Mouse (Mus musculus) cerebellum, postnatal 25 days (tissue): ENCODE results near the gene Ppp2r5d.

Experiments used
- DNase-seq, 2 experiments: peaks; one replicate each; pipeline ENCODE4 v3.0.0; 2021; ENCODE audit warnings: mixed read lengths in 2 of 2

Gene Ppp2r5d

DNA sequence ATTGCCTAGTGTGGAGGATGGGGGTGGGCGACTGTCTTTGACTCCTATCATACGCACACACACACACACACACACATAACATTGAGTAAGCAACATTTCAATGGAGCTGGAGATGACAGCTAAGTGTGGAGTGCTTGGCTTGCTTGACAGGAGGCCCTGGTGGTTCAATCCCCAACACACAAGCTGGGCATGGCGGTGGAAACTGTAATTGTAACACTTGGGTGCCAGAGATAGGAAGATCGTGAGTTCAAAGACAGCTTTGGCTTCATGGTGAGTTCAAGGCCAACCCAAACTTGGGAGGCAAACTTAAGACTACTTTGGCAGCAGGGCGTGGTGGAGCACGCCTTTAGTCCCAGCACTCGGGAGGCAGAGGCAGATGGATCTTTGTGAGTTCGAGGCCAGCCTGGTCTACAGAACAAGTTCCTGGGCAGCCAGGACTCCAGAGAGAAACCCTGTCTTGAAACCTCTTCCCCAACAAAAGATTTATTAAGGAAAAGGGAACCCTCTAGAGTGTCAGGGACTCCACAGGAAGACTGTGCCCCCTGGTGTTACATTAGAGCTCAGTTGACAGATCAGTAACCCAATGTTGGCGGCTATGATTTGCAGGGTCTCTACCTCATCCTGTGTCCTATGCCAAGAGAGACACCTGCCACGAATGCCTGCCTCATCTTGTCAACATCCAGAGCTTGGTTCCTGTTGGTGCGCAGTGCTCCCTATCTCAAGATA is 10.0 kb upstream of the Ppp2r5d start:
- no peak for DNase-seq

DNA sequence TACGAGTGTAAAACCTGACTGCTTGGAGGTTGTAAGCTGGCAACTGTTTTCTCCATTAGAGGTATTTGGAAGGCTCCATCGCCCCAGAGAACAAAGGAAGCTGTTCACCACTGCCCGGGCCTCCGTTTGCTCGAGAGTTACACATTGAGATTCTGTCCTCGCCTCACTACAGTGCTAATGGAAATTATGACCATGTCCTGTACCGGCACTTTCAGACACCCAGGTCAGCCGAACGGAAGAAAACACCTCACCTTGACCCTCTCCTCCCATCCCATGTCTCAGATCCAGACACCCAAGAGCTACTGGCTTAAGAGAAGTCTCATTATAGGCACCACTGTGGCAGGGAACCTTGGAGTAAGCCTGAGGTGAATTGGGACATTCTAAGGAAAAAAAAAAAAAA is 8.9 kb upstream of the Ppp2r5d start:
- no peak for DNase-seq

DNA sequence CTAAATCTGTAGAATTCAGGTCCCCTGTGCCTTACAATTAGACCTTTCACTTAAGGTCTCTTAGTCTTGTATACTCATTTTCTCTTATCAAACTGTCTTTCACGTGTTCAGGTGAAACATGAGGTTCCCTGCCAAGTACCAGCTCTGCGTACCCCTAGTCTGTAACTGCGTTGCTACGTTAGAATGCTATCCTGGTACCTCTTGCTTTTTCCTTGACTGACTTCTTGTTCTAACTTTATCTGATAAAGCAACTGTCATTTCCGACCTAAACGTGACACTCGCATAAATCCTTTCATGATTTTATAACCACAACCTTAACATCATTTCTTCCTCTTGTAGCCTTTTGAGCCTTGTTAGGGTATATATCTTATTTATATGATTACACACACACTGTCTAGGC is 7.5 kb upstream of the Ppp2r5d start:
- DNase-seq, result no peak

DNA sequence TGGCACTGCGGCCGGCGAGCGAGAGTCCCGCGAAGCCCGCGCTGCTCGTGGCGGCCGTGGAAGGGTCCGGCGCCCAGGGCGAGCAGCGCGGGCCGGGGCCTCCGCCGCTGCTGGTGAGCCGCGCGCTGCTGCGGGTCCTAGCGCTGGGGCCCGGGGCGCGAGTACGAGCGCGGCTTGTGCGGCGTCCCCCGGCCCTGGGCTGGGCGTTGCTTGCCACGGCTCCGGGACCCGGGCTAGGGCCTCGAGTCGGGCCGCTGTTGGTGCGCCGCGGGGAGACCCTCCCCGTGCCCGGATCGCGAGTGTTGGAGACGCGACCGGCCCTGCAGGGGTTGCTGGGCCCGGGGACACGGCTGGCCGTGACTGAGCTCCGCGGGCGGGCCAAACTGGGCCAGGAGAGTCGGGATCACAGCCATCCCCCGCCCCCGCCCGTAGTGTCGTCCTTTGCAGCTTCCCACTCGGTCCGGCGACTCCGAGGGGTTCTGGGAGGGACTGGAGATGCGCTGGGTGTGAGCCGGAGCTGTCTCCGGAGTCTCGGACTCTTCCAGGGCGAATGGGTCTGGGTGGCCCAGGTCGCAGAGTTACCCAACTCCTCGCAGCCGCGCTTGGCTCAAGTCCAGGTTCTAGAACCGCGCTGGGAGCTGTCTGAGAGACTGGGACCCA is 6.8 kb upstream of the Ppp2r5d start:
- peak; percentile 45 to 66 for DNase-seq

DNA sequence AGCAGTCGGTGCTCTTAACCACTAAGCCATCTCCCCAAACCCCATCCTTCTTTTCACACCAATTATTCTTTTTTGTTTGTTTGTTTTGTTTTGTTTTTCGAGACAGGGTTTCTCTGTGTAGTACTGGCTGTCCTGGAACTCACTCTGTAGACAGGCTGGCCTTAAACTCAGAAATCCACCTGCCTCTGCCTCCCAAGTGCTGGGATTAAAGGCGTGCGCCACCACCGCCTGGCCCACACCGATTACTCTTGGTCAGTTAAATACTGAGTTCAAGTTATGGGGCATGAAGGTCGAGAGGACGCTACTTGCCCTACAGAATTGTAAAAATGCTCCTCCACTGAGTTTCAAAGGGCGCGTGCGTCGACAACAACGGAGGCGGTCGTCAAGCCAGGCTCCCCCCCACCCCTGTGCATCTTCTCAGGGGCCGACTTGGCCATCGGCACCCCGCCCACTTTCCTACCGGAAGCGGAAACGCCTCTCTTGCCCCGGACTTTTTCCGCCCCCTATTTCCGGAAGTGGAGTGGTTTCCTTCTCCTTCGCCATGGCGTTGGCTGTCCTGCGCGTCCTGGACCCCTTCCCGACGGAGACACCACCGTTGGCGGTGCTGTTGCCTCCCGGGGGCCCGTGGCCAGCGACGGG is 6.2 kb upstream of the Ppp2r5d start, which contains the start of gene Pex6:
Pex6 (plus strand) TSS at position 505 of the 639 bp plus-strand sequence.
- peak; percentile 93 to 97 for DNase-seq

DNA sequence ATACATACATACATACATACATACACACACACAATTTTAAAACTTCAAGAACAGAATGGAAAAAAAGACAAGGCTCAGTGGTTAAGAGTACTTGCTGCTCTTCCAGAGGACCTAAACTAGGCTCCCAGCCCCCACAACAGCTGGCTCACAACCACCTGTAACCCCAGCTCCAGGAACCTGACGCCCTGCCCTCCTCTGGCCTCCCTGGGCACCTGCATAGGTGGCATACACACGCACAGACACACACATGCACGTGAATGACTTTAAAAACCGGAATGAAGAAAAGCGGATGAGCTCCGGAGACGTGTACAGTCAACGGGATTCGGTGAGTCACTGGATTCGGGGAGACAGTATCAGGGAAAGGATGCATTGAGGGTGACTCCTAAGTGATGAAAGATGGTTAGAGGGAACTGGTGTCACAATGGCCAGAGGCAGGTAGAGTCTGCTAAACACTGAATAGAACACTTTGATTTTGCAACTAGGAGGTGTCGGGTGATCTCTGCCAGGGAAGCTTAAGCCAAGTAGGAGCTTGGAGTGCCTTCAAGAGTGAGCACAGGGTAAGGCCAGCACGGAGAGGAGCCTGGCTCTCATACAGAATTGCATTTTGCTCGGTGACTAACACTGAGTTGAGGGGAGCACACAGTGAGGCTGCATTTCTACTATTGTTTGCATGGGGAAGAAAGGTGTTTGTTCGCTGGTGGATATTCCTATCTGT is 1.6 kb upstream of the Ppp2r5d start:
- no peak for DNase-seq

DNA sequence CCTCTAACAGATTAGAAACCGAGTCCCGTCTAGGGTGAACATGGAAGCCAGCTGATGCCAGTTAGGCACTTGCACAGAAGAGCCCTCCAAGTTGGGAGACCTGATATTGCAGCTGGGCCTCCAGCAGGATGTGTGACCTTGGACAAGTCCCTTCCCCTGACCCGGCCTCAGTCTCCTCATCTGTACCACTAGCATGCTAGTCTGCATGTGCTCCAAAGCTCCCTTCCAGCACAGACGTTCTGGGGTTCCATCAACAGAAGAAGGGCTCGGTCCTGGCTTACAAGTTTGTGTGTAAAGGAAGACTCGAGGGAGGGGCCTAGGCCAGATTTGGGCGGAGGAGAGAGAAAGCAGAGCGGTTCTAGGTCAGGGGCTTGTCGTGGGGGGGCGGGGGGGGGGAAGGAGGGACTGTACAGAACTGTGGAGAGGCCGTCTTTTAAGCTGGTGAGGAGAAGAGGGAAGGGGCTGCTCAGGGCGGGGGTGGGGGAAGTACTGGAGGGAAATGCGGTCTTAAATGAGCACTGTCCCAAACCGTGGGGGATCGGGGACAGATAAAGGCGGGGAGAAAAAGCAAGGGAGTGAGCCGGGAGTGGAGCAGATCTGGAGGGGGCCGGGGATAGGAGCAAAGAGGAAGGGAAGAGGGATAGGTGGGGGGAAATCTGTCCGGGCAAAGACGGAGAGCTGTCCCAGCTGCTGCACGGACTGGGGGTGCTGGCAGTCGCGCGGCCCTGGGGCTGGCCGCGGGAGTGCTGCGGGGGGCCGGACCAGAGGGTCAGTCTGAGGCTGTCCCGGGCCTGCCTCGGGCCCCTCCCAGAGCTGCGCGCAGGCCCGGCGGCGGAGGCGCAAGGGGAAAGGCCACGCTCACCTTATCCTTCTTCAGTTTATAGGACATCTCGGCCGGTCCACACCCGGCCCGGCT is 682 bp downstream of the Ppp2r5d start:
- peak in 1 of 2 experiments; percentile 44 for DNase-seq

DNA sequence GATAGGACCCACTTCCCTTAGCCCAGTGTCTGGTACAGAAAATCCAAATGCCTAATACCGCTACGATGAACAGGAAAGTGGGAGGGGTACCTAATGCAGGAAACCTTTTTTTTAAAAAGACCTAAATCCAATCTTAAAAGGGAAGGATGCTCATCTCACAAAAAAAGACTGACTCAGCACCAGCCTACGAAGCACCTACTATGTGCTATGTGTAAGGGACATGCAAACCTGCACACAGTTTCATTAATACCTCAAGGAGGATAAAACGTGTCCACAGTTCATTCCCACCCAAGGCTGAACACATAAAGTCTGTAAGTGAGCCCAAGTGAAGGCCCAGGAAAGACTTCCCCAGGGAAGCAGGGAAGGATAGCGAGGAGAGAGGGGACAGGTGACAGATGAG is 2.4 kb downstream of the Ppp2r5d start:
- no peak for DNase-seq

DNA sequence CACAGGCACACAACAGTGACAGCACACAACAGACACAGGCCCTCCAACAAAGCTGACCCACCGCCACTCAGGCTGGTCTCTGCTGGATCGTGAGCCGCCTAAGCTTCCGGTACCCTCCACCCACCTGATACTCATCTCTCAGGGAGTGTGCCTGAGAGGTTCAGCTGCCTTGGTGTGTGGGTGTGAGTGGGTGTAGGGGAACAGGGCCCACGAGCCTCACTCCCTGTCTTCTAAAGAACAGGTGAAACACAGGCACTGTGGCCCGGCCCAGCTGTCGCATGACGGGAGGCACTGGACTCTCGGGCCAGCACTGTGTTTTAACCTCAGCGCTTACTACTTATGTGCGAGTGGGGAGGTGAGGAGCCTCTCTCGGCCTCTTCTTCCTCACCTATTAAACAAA is 2.8 kb downstream of the Ppp2r5d start:
- DNase-seq, result peak in 1 of 2 experiments; percentile 44

DNA sequence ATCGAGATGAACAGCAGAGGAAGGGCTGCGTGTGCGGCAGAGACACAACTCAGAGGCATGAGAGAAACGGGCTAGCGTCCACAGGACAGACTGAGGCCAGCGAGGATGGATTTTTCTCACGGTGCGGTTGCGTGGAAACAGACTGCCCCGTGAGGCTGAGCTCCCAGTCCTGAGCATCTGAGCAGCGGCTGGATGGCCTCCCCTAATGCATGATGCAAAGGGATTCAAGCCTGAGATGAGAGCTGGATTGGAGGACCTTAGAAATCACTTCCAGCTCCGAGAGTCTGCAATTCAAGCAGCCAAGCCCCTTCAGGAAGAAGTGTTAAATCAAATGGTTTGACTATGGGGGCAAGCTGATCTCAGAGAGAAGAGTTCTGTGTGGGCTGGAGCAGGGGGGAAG is 3.4 kb downstream of the Ppp2r5d start:
- DNase-seq, result no peak

DNA sequence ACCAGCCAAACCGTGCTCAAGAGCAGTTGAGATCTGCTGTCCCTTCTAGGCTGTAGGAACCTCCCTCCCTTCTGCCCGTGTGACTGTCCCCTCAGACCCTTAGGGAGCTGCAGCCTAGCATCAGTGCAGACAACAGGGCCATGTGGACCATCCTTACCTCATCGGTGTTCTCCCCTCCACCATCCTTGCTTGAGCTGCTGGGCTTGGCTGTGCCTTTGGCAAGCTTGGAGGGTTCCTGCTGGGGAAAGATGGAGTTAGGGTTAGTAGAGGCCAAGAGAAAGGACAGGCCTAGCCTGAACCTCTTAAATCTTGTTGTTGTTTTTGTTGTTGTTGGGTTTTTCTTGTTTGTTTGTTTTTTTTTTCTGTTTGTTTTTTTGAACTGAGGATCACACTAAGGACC is 5.0 kb downstream of the Ppp2r5d start:
- DNase-seq, result peak; percentile 62 to 77

DNA sequence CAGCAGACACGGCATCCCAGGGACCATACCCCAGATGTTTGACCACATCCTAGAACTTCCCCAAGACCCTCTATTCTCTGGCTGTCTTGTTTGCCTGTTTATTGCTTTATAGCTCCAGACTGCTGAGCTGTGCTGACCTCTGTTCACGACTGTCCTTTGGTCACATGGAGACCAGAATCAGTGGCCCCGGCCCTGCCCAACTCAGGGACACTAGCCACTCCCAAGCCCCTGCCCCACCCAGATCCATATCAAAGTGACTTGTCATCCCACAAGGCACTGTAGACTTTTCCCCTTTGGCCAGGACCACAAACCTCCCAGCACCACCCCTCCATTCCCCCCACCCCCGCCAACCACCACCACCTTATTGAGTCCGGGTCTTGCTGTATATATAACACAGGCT is 5.7 kb downstream of the Ppp2r5d start:
- DNase-seq, result no peak

DNA sequence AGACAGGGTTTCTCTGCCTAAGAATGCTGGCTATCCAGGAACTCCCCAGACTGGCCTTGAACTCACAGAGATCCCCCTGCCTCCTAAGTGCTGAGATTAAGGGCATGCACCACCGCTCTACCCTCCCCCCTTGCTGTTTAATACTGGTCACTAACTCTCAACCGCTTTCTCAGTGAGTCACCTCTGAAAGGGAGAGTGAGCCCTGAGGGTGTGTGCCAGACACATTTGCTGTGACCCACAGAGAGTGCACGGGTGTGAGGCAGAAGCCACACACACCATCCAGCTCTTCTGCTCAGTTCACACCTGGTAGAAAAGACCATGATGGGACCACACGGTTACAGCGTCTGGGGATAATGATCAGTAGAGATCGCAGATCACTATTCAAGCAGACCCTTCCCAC is 6.4 kb downstream of the Ppp2r5d start:
- no peak for DNase-seq

DNA sequence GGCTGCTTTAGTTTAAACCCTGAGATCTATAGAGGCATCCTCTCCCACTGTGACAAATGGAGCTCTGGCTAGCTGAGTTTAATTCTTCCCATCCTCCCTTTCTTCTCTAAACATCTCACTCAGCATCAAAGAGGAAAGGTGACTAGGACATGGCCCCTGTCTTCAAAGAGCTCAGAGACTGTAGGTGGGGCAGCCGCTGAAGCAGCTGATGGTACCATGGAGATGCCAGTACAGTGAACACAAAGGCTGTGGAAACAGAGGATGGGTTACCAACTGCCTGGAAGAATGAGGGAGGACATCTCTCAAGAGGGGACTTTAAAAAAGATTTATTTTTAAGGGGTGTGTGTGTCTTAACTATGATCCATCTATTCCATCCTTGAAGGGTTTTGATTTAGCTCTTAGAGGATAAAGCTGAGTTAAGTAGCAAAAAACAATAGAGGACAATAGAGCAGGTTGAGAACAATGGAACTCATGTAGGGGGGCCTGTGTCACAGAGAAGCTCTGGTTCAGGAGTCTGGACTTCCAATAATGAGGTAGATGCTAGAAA is 10.3 kb downstream of the Ppp2r5d start:
- DNase-seq, result no peak

DNA sequence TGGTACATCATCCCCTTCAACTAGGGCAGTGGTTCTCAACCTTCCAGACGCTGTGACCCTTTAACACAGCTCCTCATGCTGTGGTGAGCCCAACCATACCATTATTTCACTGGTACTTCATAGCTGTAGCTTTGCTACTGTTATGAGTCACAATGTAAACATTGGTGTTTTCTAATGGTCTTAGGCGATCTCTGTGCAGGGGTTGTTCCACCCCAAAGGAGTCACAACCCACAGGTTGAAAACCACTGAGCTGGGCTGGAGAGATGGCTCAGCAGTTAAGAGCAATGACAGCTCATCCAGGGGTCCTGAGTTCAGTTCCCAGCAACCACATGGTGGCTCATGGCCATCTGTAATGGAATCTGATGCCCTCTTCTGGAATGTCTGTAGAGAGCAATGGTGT is 13.5 kb downstream of the Ppp2r5d start:
- DNase-seq, result no peak

DNA sequence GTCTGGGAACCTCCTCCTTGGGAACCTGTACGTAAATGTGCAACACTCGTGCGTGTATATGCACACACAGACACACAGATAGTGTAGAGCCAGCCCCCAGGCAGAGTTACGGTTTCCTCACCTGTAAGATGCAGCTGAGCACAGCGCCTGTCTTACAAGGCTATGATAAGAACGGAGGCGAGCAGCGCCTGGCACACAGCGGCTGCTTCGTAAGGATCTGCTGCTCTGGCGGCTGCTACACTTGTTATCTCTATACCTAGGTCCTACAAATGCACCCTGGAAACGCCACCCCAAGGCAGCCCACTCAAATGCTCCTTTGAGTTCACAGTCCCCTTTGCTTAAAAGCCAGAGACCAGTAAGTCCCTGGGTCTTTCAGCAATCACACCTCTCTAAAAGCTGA is 14.2 kb downstream of the Ppp2r5d start:
- no peak for DNase-seq

DNA sequence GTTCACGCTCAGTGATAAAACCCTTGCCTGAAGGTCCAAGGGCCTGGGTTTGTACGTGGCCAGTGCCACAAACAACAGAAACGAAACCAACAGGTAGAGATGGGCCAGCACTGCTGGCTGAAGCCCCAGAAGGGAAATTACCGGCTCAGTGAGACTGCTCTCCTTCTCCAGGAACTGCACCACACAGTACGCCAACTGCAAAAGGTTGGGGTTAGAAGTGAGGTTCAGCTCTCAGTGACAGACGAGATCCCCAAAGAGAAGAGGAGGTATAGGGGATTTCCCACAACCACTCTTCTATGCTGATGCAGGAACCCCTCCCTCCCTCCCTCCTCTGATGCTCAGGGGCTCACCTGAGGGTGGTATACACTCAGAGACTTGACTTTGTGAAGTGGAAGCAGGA is 19.0 kb downstream of the Ppp2r5d start:
- DNase-seq, result no peak

DNA sequence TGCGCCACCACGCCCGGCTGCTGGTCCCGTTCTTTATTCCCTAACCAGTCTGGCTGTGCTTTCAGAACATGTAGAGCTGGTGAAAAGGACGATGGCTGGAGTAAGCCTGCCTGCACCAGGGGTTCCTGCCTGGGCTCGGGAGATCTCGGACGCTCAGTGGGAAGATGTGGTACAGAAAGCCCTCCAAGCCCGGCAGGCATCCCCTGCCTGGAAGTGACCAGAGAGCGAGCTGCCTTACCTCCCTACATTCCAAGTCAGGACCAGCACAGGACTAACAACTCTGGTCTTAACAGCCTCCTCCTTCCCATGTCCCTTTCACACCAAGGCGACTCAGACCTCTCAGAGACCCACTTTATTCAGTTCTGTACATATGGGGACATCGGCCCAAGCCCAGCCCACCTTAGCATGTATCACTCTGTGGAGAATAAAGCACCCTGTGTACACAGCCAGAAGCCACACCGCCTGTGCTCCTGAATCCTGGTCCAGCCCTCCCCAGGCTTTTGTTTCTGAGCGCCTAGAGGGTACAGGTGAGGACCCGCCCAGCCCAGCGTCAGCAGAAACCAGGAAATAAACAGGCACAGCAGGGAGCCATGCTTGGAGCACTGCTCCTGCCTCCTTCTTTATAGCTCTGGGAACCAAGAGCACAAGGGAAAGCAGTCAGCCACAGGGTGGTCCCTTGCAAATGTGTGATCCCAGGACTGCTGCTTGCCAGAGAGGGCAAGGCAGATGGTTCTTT is 22.1 kb downstream of the Ppp2r5d start:
- peak in 1 of 2 experiments; percentile 24 for DNase-seq

DNA sequence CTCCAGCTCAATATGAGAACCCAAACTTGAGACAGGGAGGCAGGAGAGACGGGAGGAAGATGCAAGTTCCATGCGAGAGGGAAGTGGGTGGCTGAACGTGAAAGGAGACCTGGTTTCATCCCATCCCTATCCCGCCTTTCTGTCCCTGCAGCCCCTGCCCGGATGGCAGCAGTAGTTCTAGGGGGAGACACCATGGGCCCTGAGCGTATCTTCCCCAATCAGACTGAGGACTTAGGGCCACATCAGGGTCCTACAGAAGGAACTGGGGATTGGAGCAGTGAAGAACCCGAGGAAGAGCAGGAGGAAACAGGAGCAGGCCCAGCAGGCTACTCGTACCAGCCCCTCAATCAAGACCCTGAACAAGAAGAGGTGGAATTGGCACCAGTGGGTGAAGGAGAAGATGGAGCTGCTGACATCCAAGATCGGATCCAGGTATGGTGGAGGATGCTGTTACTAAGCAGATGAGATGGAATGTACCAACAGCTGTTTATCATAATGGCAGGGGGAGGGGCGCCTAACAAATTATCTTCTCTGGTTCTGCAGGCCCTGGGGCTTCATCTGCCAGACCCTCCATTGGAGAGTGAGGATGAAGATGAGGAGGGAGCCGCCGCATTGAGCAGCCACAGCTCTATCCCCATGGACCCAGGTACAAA is 23.3 kb downstream of the Ppp2r5d start:
- peak in 1 of 2 experiments; percentile 27 for DNase-seq

DNA sequence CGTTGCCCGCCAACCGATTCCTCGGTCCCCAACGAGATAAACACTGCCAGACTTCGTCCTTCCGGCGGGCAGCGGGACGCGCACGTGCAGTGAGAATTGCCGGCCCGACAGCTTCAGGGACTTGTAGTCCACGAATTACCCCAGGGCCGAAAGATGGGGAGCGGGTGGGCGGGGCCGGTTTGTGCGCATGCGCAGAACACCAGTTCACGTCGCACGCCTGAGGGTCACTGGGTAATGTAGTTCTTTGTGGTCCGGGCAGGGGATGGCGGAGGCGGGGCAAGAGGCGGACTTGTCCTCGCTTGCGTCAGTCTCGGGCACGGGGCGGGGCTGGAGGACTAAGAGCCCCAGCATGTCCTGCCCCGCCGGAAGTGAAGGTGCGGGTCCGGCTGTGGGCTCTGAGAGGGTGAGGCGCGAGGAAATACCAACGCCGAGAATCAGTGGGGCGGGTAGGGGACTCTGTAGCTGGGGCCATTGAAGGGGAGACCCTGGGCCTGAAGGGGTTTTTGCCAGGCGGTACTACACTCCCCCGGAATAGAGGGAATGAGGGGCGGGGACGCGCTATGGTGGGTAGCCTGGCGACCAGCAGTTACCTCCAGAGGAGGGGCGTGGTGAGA is 24.0 kb downstream of the Ppp2r5d start, which contains the start of gene Klhdc3:
Klhdc3 (minus strand) TSS at position 155 of the 614 bp plus-strand sequence.
- peak; percentile 96 to 99 for DNase-seq
